Mouse (Mus musculus) c-Kit-positive CD71-positive TER-119-negative erythroid progenitor cells, embryonic 14.5 days (primary cell): ENCODE measurements around the gene Nrxn3.

Experiments used
- DNase-seq: peaks from one replicate; pipeline ENCODE4 v3.0.0-alpha.2; 2013; ENCODE audit warnings: low read depth

The Nrxn3 gene

GRCm38 (mm10) chr12:89707913-89708312, 985.2 kb downstream of the Nrxn3 start:
- no peak for DNase-seq

- DNase-seq, result no peak
These were observed 987.8 kb downstream of the Nrxn3 start for GRCm38 (mm10) chr12:89710459-89710858.

- no peak for DNase-seq
These were observed 989.1 kb downstream of the Nrxn3 start for GRCm38 (mm10) chr12:89711791-89712190.

- no peak for DNase-seq
These were observed 996.8 kb downstream of the Nrxn3 start for GRCm38 (mm10) chr12:89719194-89720080.

- DNase-seq, result peak; percentile 13
These were observed 998.3 kb downstream of the Nrxn3 start for GRCm38 (mm10) chr12:89720945-89721344.

GRCm38 (mm10) chr12:89722462-89722861, 999.8 kb downstream of the Nrxn3 start:
- DNase-seq, result no peak

GRCm38 (mm10) chr12:89724048-89724447, 1001.4 kb downstream of the Nrxn3 start:
- no peak for DNase-seq

GRCm38 (mm10) chr12:89742326-89742725, 1019.6 kb downstream of the Nrxn3 start:
- no peak for DNase-seq

- no peak for DNase-seq
These were observed 1020.1 kb downstream of the Nrxn3 start for GRCm38 (mm10) chr12:89742796-89743195.

GRCm38 (mm10) chr12:89764191-89765082, 1041.8 kb downstream of the Nrxn3 start:
- DNase-seq, result no peak

GRCm38 (mm10) chr12:89765179-89765578, 1042.5 kb downstream of the Nrxn3 start:
- no peak for DNase-seq

- DNase-seq, result no peak
These were observed 1066.1 kb downstream of the Nrxn3 start for GRCm38 (mm10) chr12:89788794-89789193.

GRCm38 (mm10) chr12:89789981-89790380, 1067.3 kb downstream of the Nrxn3 start:
- no peak for DNase-seq

GRCm38 (mm10) chr12:89791829-89792228, 1069.2 kb downstream of the Nrxn3 start:
- DNase-seq, result no peak

GRCm38 (mm10) chr12:89794741-89795140, 1072.1 kb downstream of the Nrxn3 start:
- no peak for DNase-seq

GRCm38 (mm10) chr12:89808217-89808616, 1085.5 kb downstream of the Nrxn3 start:
- DNase-seq, result no peak

GRCm38 (mm10) chr12:89810146-89810545, 1087.5 kb downstream of the Nrxn3 start:
- no peak for DNase-seq

GRCm38 (mm10) chr12:89811815-89812549, 1089.3 kb downstream of the Nrxn3 start:
- DNase-seq, result peak; percentile 6

GRCm38 (mm10) chr12:89812550-89813207, 1090.0 kb downstream of the Nrxn3 start:
- DNase-seq, result no peak

GRCm38 (mm10) chr12:89813294-89813693, 1090.6 kb downstream of the Nrxn3 start:
- no peak for DNase-seq

- no peak for DNase-seq
These were observed 1091.0 kb downstream of the Nrxn3 start for GRCm38 (mm10) chr12:89813718-89814117.

- no peak for DNase-seq
These were observed 1091.9 kb downstream of the Nrxn3 start for GRCm38 (mm10) chr12:89814536-89814935.
